Mouse (Mus musculus): ENCODE measurements around the gene Tenm4. TPM values are rescaled to one million over a fixed set of nuclear protein-coding genes. Genes with fewer than 3 reads are reported as not detected.
A peak's percentile ranks its signal among the peaks of the same experiment; 100 is the strongest.

The Tenm4 gene
- polyA plus RNA-seq, 1 experiment from 2014 or later = 9.2 TPM

DNA sequence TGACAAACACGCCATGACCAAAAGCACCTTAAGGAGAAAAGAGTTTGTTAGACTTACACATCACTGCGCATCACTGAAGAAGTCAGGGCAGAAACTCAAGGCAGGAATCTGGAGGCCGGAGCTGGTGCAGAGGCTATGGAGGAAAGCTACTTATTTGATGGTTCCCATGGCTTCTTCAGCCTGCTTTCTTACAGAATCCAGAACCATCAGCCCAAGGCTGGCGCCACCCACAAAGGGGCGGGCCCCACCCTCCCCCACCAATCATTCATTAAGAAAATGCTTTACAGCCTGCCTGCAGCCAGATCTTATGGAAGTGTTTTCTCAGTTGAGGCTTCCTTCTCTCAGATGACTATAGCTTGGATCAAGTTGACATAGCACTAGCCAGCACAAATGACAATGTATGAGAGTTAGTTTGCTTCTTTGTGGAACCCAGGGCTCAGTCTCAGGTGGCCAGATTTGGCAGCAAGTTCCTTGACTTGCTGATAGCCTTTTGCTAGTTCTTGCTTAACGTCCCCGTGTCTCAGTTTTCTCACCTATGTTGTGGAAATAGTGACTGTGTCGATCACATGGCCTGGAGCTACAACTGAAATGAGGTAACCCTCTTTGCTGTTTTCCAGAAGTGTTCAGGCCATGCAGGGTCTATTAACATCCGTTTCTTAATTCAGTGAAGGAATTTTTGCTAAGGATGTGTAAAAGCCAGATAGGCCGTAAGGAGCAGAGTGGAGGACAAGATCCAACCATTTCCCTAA lies 32.9 kb downstream of the Tenm4 start:
- no peaks in the 10 kb centered on the region; a peak in 1 of 4 replicates for H3K4me1 ChIP-seq (ENCODE audit: control insufficient read depth in 2 of 2, insufficient read depth in 2 of 2, low read length in 2 of 2)
- no peaks in the 10 kb centered on the region for H3K9me3 ChIP-seq (ENCODE audit: control insufficient read depth, low read length)
- no peak overlapping the region for H3K4me3 ChIP-seq (ENCODE audit: control insufficient read depth in 1 of 2, insufficient read depth in 1 of 2, low read depth in 1 of 2, low read length in 2 of 2)
- no peak overlapping the region for H3K9ac ChIP-seq (ENCODE audit: low read length)
- no peak for ATAC-seq (ENCODE audit: insufficient number of reproducible peaks, insufficient read depth, low FRiP score, low read depth)
- H3K27me3 ChIP-seq (ENCODE audit: control insufficient read depth, insufficient read depth, low read length) = peaks cover 22% of the 10 kb centered on the region
- no peak overlapping the region for H3K4me2 ChIP-seq (ENCODE audit: low read length)
- H3K27ac ChIP-seq (replicated peaks in 1 of 2; ENCODE audit: control insufficient read depth in 1 of 2, insufficient read depth in 1 of 2, low read depth in 2 of 2, low read length in 2 of 2) = no peak overlapping the region
- 68% methylated on average over 10 of the region's 10 CpGs for WGBS
- H3K36me3 ChIP-seq (ENCODE audit: control insufficient read depth, insufficient read depth, low read length) = no peaks in the 10 kb centered on the region

DNA sequence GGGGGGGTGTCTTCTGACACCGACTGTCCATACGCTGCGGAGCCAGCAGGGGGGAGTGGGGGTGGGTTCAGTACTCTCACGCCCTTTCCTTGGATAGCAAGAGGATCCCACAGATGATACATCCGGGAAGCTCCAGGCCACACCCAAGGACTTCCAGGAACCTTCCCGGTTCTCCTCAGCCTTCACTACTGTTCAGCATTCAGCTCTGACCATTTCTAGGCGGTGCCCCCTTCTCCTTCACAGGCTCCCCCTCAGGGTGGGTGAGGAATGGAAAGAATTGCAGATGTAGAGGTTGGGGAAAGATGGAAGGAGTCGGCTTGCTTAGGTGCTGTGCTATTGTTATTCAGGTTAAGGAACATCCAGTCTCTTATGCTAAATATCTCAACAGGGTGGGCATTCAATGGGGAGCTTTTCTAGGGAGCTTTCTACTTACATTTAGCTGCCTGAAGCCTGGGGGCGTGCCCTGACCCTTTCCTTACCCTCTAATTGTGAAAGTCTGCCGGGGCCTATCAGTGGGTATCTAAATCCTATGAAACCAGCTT lies 33.8 kb downstream of the Tenm4 start:
- no peaks in the 10 kb centered on the region for H3K9me3 ChIP-seq (ENCODE audit: control insufficient read depth, low read length)
- H3K9ac ChIP-seq (ENCODE audit: low read length) = no peak overlapping the region
- WGBS = 13% methylated on average over 10 of the region's 10 CpGs
- no peaks in the 10 kb centered on the region for H3K36me3 ChIP-seq (ENCODE audit: control insufficient read depth, insufficient read depth, low read length)
- H3K4me3 ChIP-seq (ENCODE audit: control insufficient read depth in 1 of 2, insufficient read depth in 1 of 2, low read depth in 1 of 2, low read length in 2 of 2) = no peak overlapping the region
- no peak overlapping the region for H3K27ac ChIP-seq (replicated peaks in 1 of 2; ENCODE audit: control insufficient read depth in 1 of 2, insufficient read depth in 1 of 2, low read depth in 2 of 2, low read length in 2 of 2)
- no peaks in the 10 kb centered on the region; a peak in 1 of 4 replicates for H3K4me1 ChIP-seq (ENCODE audit: control insufficient read depth in 2 of 2, insufficient read depth in 2 of 2, low read length in 2 of 2)
- ATAC-seq (ENCODE audit: insufficient number of reproducible peaks, insufficient read depth, low FRiP score, low read depth) = no peak
- H3K4me2 ChIP-seq (ENCODE audit: low read length) = no peak overlapping the region
- H3K27me3 ChIP-seq (ENCODE audit: control insufficient read depth, insufficient read depth, low read length) = peaks cover 29% of the 10 kb centered on the region

DNA sequence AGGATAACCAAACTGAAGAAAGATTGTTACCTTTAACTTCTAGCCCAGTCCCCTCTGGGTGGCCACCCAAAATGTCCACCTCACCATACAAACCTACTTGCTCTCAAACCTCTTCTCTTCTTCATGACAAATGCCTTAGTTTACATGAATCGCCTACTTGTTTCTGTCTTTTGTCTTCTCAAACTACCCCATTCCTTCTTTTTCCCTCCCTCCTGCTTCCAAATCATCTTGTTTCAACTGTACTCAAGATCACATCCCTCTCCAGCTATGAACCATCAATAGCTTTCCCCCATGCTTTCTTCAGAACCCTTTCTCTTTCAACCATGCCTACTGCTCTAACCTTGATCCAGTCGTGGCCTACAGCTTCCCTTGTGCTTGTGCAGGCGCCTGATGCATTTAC lies 36.0 kb downstream of the Tenm4 start:
- peaks cover 2 to 10% of the 10 kb centered on the region in 2 experiments; a peak in 3 of 4 replicates for H3K4me1 ChIP-seq (ENCODE audit: control insufficient read depth in 2 of 2, insufficient read depth in 2 of 2, low read length in 2 of 2)
- H3K9ac ChIP-seq (ENCODE audit: low read length) = no peak overlapping the region
- H3K4me3 ChIP-seq (ENCODE audit: control insufficient read depth in 1 of 2, insufficient read depth in 1 of 2, low read depth in 1 of 2, low read length in 2 of 2) = no peak overlapping the region
- H3K4me2 ChIP-seq (ENCODE audit: low read length) = no peak overlapping the region
- peaks cover 38% of the 10 kb centered on the region for H3K27me3 ChIP-seq (ENCODE audit: control insufficient read depth, insufficient read depth, low read length)
- WGBS = 61% methylated on average over 3 of the region's 3 CpGs
- no peak for ATAC-seq (ENCODE audit: insufficient number of reproducible peaks, insufficient read depth, low FRiP score, low read depth)
- H3K36me3 ChIP-seq (ENCODE audit: control insufficient read depth, insufficient read depth, low read length) = no peaks in the 10 kb centered on the region
- H3K27ac ChIP-seq (replicated peaks in 1 of 2; ENCODE audit: control insufficient read depth in 1 of 2, insufficient read depth in 1 of 2, low read depth in 2 of 2, low read length in 2 of 2) = no peak overlapping the region
- no peaks in the 10 kb centered on the region for H3K9me3 ChIP-seq (ENCODE audit: control insufficient read depth, low read length)

DNA sequence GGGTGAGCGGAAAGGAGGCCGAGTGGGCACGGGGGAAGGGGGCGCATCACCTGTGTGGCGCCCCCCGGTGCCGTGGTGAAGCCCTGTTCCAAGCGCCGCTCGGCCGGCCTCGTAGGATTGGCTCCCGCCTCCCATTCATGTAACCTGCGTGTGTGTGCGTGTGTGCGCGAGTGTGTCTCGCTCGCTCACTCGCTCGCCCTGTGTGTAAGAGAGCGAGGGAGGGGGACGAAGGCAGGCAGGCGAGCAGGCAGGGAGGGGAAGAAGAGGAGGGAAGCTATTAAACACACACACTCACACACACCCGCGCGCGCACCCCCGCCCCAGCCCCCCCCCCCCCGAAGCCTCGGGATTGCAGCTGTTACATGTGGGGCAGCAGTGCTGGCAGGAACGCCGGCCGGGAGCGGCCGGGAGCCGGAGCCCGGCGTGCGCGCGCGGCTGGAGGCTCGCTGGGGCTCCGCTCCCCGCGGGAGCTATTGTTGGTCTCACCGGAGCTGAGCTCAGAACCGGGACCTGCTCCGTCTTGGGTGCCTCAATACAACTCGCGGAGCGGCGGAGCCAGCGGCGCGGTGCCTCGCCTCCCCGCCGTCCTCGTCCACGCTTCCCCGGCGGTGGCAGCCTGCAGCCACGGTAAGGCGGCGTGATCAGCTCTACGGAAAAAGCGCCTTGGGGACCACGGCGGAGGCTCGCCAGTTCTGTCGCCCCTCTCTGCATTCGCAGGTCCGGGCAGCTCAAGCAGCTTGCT lies 38.9 kb downstream of the Tenm4 start:
- peaks cover 6 to 18% of the 10 kb centered on the region in 2 experiments; a peak in 3 of 4 replicates for H3K4me1 ChIP-seq (ENCODE audit: control insufficient read depth in 2 of 2, insufficient read depth in 2 of 2, low read length in 2 of 2)
- WGBS = under 1% methylated on average over 71 of the region's 75 CpGs
- H3K9me3 ChIP-seq (ENCODE audit: control insufficient read depth, low read length) = no peaks in the 10 kb centered on the region
- peak; percentile 54 for ATAC-seq (ENCODE audit: insufficient number of reproducible peaks, insufficient read depth, low FRiP score, low read depth)
- H3K27me3 ChIP-seq (ENCODE audit: control insufficient read depth, insufficient read depth, low read length) = peaks cover 49% of the 10 kb centered on the region
- H3K4me2 ChIP-seq (ENCODE audit: low read length) = peak overlapping the region; percentile 99
- H3K4me3 ChIP-seq (ENCODE audit: control insufficient read depth in 1 of 2, insufficient read depth in 1 of 2, low read depth in 1 of 2, low read length in 2 of 2) = peak overlapping the region; percentile 52 to 65
- no peaks in the 10 kb centered on the region for H3K36me3 ChIP-seq (ENCODE audit: control insufficient read depth, insufficient read depth, low read length)
- 0 out of 4 replicates have a peak overlapping the region, but pooled peaks of 1 of the 2 experiments have one; percentile 17 for H3K27ac ChIP-seq (replicated peaks in 1 of 2; ENCODE audit: control insufficient read depth in 1 of 2, insufficient read depth in 1 of 2, low read depth in 2 of 2, low read length in 2 of 2)
- H3K9ac ChIP-seq (ENCODE audit: low read length) = peak overlapping the region; percentile 77

DNA sequence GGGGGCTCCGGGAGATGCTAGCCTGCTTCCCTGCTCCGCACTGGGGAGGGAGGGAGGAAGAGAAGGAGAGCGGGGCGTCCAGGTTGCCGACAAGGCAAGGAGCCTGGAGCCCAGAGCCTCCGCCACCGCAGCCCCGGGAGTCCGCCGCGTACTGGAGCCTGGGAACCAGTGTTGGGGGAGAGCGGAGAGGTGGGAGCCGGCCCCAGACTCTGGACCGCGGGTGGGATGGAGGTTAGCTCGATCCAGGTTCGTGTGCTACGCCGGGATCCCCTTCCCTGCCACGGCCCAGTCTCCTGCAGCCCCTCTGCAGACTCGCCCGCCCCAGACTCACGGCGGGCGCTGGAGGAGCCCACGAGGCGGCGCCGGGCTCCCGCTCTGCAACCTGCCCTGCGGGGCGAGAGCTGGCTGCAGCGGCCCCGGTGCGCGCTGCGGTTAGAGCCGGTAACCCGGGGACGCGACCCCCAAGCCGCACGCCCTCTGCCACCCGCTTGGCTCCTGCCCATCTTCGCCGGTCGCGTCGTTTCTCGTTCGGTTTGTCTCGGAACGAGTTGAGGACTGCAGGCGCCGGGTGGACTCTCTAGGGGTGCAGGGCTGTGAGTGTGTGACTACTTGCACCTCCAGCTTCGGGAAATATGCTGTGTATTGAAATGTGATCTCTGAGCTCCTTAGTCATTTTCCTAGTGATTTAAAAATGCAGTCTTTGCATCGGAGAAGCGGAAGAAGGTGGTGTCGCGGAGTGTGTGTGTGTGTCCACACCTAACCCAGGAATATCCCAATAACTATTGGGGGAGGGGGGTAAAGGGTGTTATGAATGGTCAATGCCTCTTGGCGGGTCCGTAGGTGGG lies 39.7 kb downstream of the Tenm4 start:
- Histone ChIP-seq H3K27ac (replicated peaks in 1 of 2; ENCODE audit: control insufficient read depth in 1 of 2, insufficient read depth in 1 of 2, low read depth in 2 of 2, low read length in 2 of 2) (0 out of 4 replicates have a peak overlapping the region, but pooled peaks of 1 of the 2 experiments have one; percentile 17), H3K9ac (ENCODE audit: low read length) (peak overlapping the region; percentile 77), H3K27me3 (ENCODE audit: control insufficient read depth, insufficient read depth, low read length) (peaks cover 54% of the 10 kb centered on the region), H3K4me2 (ENCODE audit: low read length) (peak overlapping the region; percentile 99), H3K4me3 (ENCODE audit: control insufficient read depth in 1 of 2, insufficient read depth in 1 of 2, low read depth in 1 of 2, low read length in 2 of 2) (peak overlapping the region; percentile 52 to 65), H3K36me3 (ENCODE audit: control insufficient read depth, insufficient read depth, low read length) (no peaks in the 10 kb centered on the region), H3K4me1 (ENCODE audit: control insufficient read depth in 2 of 2, insufficient read depth in 2 of 2, low read length in 2 of 2) (peaks cover 6 to 18% of the 10 kb centered on the region in 2 experiments; a peak in 3 of 4 replicates), H3K9me3 (ENCODE audit: control insufficient read depth, low read length) (no peaks in the 10 kb centered on the region)
- ATAC-seq (ENCODE audit: insufficient number of reproducible peaks, insufficient read depth, low FRiP score, low read depth) = peak; percentile 49
- WGBS = under 1% methylated on average over 58 of the region's 62 CpGs

DNA sequence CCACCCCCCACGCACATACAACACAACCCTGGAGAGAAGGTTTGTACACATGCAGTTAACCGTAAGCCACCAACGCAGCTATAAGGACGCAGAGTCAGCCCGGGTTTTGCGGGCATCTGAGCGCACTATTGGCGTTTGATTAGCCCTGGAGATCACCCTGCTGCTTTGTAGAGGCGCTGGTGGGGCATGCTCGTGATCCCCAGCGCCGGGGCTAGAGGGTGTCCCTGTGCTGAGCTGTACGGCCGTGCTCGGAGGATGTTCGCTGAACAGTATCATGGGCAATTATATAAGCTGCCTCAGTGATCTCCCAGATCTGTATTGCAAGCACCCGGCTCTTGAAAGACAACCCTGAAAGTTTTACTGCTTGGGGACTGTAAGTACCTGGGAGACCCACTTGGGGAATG lies 40.6 kb downstream of the Tenm4 start:
- Histone ChIP-seq H3K9ac (ENCODE audit: low read length) (peak overlapping the region; percentile 63), H3K27ac (replicated peaks in 1 of 2; ENCODE audit: control insufficient read depth in 1 of 2, insufficient read depth in 1 of 2, low read depth in 2 of 2, low read length in 2 of 2) (no peak overlapping the region)

DNA sequence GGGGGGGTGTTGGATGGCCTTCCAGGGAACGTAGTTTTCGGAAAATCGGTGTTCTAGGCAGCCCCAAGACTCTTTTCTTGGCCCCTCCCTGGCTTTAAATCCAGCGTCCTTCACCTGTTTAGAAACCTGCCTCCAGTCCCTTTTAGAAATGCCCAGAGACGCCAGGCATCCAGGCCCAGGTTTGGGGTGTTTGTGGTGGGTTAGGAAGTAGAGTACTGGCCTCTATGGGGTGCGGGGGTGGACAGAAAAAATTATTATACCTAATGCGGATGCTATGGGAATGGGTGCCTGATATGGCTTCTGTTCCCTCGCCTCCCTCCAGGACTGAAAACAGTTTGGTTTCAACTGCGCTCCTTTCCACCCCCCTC lies 41.2 kb downstream of the Tenm4 start:
- WGBS = under 1% methylated on average over 9 of the region's 9 CpGs
- peak overlapping the region; percentile 52 to 65 for H3K4me3 ChIP-seq (ENCODE audit: control insufficient read depth in 1 of 2, insufficient read depth in 1 of 2, low read depth in 1 of 2, low read length in 2 of 2)
- H3K27ac ChIP-seq (replicated peaks in 1 of 2; ENCODE audit: control insufficient read depth in 1 of 2, insufficient read depth in 1 of 2, low read depth in 2 of 2, low read length in 2 of 2) = no peak overlapping the region; a peak in 1 of 4 replicates
- H3K27me3 ChIP-seq (ENCODE audit: control insufficient read depth, insufficient read depth, low read length) = peaks cover 55% of the 10 kb centered on the region
- peaks cover 6 to 18% of the 10 kb centered on the region in 2 experiments; a peak in 3 of 4 replicates for H3K4me1 ChIP-seq (ENCODE audit: control insufficient read depth in 2 of 2, insufficient read depth in 2 of 2, low read length in 2 of 2)
- ATAC-seq (ENCODE audit: insufficient number of reproducible peaks, insufficient read depth, low FRiP score, low read depth) = no peak
- H3K4me2 ChIP-seq (ENCODE audit: low read length) = peak overlapping the region; percentile 99
- peak overlapping the region; percentile 72 for H3K9ac ChIP-seq (ENCODE audit: low read length)
- H3K36me3 ChIP-seq (ENCODE audit: control insufficient read depth, insufficient read depth, low read length) = no peaks in the 10 kb centered on the region
- no peaks in the 10 kb centered on the region for H3K9me3 ChIP-seq (ENCODE audit: control insufficient read depth, low read length)

More for the DNA sequence above, 40.6 kb downstream of the Tenm4 start:
- ATAC-seq (ENCODE audit: insufficient number of reproducible peaks, insufficient read depth, low FRiP score, low read depth) = no peak
- Histone ChIP-seq H3K9me3 (ENCODE audit: control insufficient read depth, low read length) (no peaks in the 10 kb centered on the region), H3K36me3 (ENCODE audit: control insufficient read depth, insufficient read depth, low read length) (no peaks in the 10 kb centered on the region), H3K27me3 (ENCODE audit: control insufficient read depth, insufficient read depth, low read length) (peaks cover 55% of the 10 kb centered on the region), H3K4me2 (ENCODE audit: low read length) (peak overlapping the region; percentile 99), H3K4me1 (ENCODE audit: control insufficient read depth in 2 of 2, insufficient read depth in 2 of 2, low read length in 2 of 2) (peaks cover 6 to 18% of the 10 kb centered on the region in 2 experiments; a peak in 3 of 4 replicates), H3K4me3 (ENCODE audit: control insufficient read depth in 1 of 2, insufficient read depth in 1 of 2, low read depth in 1 of 2, low read length in 2 of 2) (peak overlapping the region; percentile 52 to 65)
- under 1% methylated on average over 17 of the region's 17 CpGs for WGBS
